8 mouse cellular contexts compared by ENCODE assay signal in the genomic region with DNA sequence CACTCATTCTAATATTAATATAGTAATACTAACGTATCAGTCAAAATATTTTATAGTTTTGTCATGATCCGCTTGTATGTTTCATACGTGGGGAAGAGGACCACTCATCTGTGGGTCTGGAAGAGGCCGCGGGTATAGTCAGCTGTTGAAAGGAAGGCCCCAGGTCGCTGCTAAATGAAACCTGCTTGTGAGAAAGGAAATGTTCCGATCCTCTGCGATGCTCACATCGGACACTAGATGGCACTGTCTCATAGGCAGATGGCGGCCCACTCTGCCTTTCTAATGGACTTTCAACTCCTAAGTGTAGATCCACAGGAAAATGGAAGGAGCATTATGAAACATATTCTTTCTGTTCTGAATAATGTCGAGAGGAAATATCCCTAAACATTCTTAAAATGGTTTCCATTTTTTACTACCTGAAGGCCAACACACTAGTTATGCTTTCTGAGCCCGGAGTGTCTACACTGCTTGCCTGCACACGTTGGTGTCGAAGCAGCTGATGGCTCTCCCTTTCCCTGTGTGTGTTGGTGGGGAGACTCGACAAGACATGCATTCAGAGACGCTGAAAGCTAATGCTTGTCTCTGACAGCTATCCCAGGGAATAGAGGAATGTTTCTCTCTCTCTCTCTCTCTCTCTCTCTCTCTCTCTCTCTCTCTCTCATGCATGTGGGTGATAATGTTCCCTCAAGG.
DNase-seq lines count a peak whose midpoint lies in the region; ATAC-seq and TF ChIP-seq lines count a peak whose summit lies in the region.

No protein-coding gene starts in this region.

- H3K27ac ChIP-seq in hindbrain, embryonic 10.5 days = no peak overlapping the region

- peak; percentile 99 for TF ChIP-seq CTCF in G1E (IDR thresholded peaks at IDR 0.05; ENCODE audit: low read depth, low read length)

- WGBS in hindbrain, embryonic 10.5 days = 31% methylated on average over 16 of the region's 16 CpGs

- no peak overlapping the region for H3K4me3 ChIP-seq in G1E (ENCODE audit: low read depth, low read length)
- H3K4me3 ChIP-seq in hindbrain, embryonic 10.5 days = no peak overlapping the region

- peaks cover 3% of the 10 kb centered on the region; the same call in 1 of the 2 replicates for H3K27me3 ChIP-seq in G1E (ENCODE audit: insufficient read depth, low read length)
- H3K27me3 ChIP-seq in hindbrain, embryonic 10.5 days (ENCODE audit: insufficient read depth, poor library complexity, severe bottlenecking) = no peaks in the 10 kb centered on the region

- peak; percentile 73; the same call in 1 of the 2 replicates for ATAC-seq in G1E (ENCODE audit: extremely low read depth, insufficient number of reproducible peaks, low FRiP score, poor library complexity, severe bottlenecking)
- ATAC-seq in megakaryocyte-erythroid progenitor cell, adult 5-6 weeks (replicated peaks; ENCODE audit: low FRiP score, low TSS enrichment, poor library complexity, severe bottlenecking) = peak; percentile 83

- DNase-seq in G1E (ENCODE audit: low spot score) = peak; percentile 53
- peak; percentile 49 for DNase-seq in brain, embryonic 18.5 days (ENCODE audit: low read depth, low spot score)
- peak; percentile 67 for DNase-seq in fibroblast of lung, adult 2 months (ENCODE audit: low read depth)
- peak; percentile 82 for DNase-seq in hindbrain, embryonic 10.5 days (ENCODE audit: low spot score)
- peak; percentile 85 to 89 for DNase-seq in layer of hippocampus, postnatal 14 days (ENCODE audit: low spot score in 2 of 2)
- DNase-seq in right cerebral cortex, postnatal 14 days = peak; percentile 83
- DNase-seq in urinary bladder, postnatal 36 days (ENCODE audit: low spot score in 2 of 2) = peak; percentile 63 to 78

- no peaks in the 10 kb centered on the region for H3K36me3 ChIP-seq in G1E (replicated peaks)
- H3K36me3 ChIP-seq in hindbrain, embryonic 10.5 days = no peaks in the 10 kb centered on the region

- no peaks in the 10 kb centered on the region for H3K9me3 ChIP-seq in G1E (replicated peaks)
- H3K9me3 ChIP-seq in hindbrain, embryonic 10.5 days = no peaks in the 10 kb centered on the region

- peaks cover 2% of the 10 kb centered on the region; the same call in 1 of the 2 replicates for H3K4me1 ChIP-seq in G1E (ENCODE audit: insufficient read depth, low read depth, low read length)
- H3K4me1 ChIP-seq in hindbrain, embryonic 10.5 days (replicated peaks) = no peaks in the 10 kb centered on the region; the same call in 1 of the 2 replicates
